Mouse (Mus musculus) erythroblast, embryonic 14.5 days (primary cell): ENCODE data around the gene Josd2. TPM values are rescaled to one million over a fixed set of nuclear protein-coding genes. Genes with fewer than 3 reads are reported as not detected.
A peak's percentile ranks its signal among the peaks of the same experiment; 100 is the strongest.

Experiments used
- H3K27me3 ChIP-seq: 2 replicates; pipeline ENCODE4 v1.6.1; 2012; ENCODE audit warnings: inconsistent platforms; ENCODE audit not compliant: control insufficient read depth
- H3K36me3 ChIP-seq: 2 replicates; pipeline ENCODE4 v1.6.1; 2012; ENCODE audit warnings: mild to moderate bottlenecking, inconsistent platforms; ENCODE audit not compliant: control insufficient read depth
- H3K4me1 ChIP-seq: 2 replicates; pipeline ENCODE4 v1.6.1; 2012; ENCODE audit warnings: inconsistent platforms; ENCODE audit not compliant: control insufficient read depth
- H3K4me3 ChIP-seq: replicated peaks from 2 replicates; pipeline ENCODE3; 2012; ENCODE audit warnings: moderate library complexity, mild to moderate bottlenecking, inconsistent platforms
- H3K9me3 ChIP-seq: 2 replicates; pipeline ENCODE4 v1.6.1; 2012; ENCODE audit warnings: low read length, inconsistent platforms, mixed read lengths; ENCODE audit not compliant: control insufficient read depth
- GATA1 ChIP-seq: IDR thresholded peaks from 2 replicates; pipeline ENCODE4 v1.6.1; 2012; ENCODE audit warnings: low read length, inconsistent platforms, mixed read lengths
- TAL1 ChIP-seq: IDR thresholded peaks from 3 replicates; pipeline ENCODE4 v1.6.1; 2012; ENCODE audit warnings: low read length, inconsistent platforms, mixed read lengths
- polyA plus RNA-seq: library from polyadenylated mRNA; stranded (reverse); fragments of >175 nt; gene quantifications from 2 replicates; pipeline ENCODE4 v1.2.3, GENCODE M21; 2012

Josd2 gene
- polyA plus RNA-seq, 1 experiment, result 1,062 TPM

GRCm38 (mm10) chr7:44490281-44490680, 22.5 kb downstream of the Josd2 start:
- Histone ChIP-seq H3K36me3 (peaks cover 86% of the 10 kb centered on the region), H3K27me3 (no peaks in the 10 kb centered on the region), H3K9me3 (no peaks in the 10 kb centered on the region), H3K4me1 (peaks cover 53% of the 10 kb centered on the region), H3K4me3 (no peak overlapping the region)
- no peak for TF ChIP-seq GATA1
- TF ChIP-seq TAL1, result no peak

GRCm38 (mm10) chr7:44491391-44491790, 23.6 kb downstream of the Josd2 start:
- Histone ChIP-seq H3K9me3 (no peaks in the 10 kb centered on the region), H3K27me3 (no peaks in the 10 kb centered on the region), H3K4me1 (peaks cover 56% of the 10 kb centered on the region), H3K4me3 (no peak overlapping the region), H3K36me3 (peaks cover 82% of the 10 kb centered on the region)
- TF ChIP-seq TAL1 (no peak), GATA1 (no peak)

DNA sequence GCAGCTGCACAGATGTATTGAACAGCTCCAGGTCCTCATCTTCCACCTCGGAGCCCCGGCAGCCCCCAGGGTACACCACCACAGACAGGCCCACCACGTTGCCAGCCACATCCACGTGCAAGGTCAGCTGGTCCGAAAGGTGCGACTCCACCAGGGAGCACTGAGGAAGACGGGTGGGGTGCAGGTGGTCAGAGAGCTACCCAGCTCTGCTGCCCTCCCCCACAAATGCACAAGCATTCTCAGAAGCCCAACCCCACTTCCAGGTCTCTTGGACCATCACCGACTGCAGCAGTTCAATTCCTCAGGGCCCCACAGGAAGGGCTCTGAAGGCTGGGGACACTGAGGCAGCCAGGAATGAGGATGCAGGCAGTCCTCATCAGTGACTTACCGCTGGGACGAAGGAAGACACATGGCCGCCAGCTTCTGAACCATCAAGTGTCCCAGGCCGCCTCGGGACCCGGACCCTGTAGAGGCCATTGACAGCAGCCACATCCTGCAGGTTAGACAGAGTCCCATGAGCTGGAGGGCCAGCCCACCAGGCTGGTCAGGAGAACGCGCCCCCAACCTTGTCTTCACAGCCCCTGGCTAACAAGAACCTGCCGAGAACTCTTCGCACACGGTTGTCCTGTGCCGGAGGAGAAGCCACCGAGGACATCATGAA, 24.5 kb downstream of the Josd2 start:
- Histone ChIP-seq H3K27me3 (no peaks in the 10 kb centered on the region), H3K4me1 (peaks cover 58% of the 10 kb centered on the region), H3K36me3 (peaks cover 73% of the 10 kb centered on the region), H3K9me3 (no peaks in the 10 kb centered on the region), H3K4me3 (no peak overlapping the region)
- TF ChIP-seq TAL1 (no peak), GATA1 (no peak)

GRCm38 (mm10) chr7:44494681-44495080, 26.9 kb downstream of the Josd2 start:
- TF ChIP-seq GATA1 (no peak), TAL1 (no peak)
- Histone ChIP-seq H3K36me3 (peaks cover 55% of the 10 kb centered on the region), H3K9me3 (no peaks in the 10 kb centered on the region), H3K4me1 (peaks cover 62% of the 10 kb centered on the region), H3K4me3 (peak overlapping the region; percentile 84), H3K27me3 (peaks cover 6% of the 10 kb centered on the region)

DNA sequence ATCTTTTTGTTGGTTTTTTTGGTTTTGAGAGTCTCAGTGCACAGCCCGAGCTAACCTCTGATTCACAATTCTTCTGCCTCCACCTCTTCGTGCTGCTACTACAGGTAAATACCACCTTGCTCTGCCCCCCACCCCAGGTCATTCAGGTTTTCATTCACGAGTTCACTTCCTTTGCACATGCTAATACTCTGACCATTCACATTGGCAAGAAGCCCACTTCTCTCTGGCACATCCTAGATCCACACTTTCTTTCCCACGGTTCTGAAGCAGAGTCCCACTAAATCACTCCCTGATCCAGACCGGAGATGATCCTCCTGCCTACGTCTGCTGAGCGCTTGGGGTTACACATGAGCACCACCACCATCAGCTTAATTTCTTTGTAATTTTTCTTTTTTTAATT, 27.3 kb downstream of the Josd2 start:
- TF ChIP-seq GATA1 (no peak), TAL1 (no peak)
- Histone ChIP-seq H3K36me3 (peaks cover 50% of the 10 kb centered on the region), H3K9me3 (no peaks in the 10 kb centered on the region), H3K4me1 (peaks cover 64% of the 10 kb centered on the region), H3K27me3 (peaks cover 10% of the 10 kb centered on the region), H3K4me3 (peak overlapping the region; percentile 84)

DNA sequence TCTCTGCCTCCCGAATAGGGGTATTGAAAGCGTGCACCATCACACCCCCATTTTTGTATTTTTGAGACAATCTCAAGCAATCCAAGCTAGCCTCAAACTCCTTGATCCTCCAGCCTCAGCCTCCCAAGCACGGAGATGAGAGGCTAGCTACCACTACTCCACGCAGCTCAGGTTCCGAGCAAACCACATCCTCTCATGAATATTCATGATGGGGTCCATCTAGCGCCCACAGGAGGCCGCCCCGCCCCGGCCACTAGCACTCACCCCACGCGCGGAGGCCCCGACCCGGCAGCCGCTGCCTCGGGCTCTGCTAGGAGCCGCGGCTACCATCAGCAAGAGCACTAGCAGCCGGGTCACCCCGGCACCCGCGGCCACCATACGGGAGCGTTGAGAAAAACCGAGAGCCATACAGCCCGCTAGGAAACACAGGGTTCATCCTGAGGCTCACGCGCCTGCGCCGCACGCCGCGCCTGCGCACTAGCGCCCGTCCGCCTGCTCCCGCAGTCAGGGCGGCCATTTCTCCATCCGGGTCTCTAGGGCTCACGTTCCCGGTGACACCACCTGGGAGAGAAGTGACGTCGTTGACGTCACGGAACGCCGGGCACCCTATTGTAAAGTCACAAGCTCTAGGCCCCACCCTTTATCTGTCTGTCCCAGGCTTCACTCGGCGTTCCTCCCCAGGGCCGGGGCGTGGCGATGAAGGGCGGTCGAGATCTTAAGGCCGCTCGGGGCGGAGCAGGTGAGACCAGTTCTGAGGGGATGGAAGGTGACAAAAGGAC, 28.4 kb downstream of the Josd2 start, which contains the start of the genes Emc10 and Fam71e1:
TSS of gene Emc10 (minus strand) at position 538 of the 779 bp plus-strand sequence.
TSS of gene Fam71e1 (plus strand) at position 590 of the 779 bp plus-strand sequence.
- peaks cover 62% of the 10 kb centered on the region for H3K4me1 ChIP-seq
- H3K9me3 ChIP-seq, result no peaks in the 10 kb centered on the region
- H3K36me3 ChIP-seq, result peaks cover 40% of the 10 kb centered on the region
- TF ChIP-seq TAL1 (peak; percentile 66), GATA1 (no peak)
- peaks cover 17% of the 10 kb centered on the region for H3K27me3 ChIP-seq
- H3K4me3 ChIP-seq, result peak within 1 kb of the TSS; percentile 84

DNA sequence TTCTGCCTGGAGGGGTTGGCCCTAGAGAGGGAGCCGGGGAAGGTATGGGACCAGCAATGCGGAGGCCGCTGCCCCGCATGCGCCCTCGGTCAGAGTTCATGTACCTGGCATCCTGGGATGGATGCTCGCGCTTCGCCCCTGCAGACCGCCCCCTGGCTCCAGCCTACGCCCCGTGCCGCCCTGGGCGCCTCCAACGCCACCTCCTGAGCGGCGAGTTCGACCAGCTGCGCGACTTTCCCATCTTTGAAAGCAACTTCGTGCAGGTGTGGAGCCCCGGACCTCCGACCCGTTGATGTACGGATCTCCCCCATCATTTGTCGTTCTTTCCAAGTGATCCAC, 29.0 kb downstream of the Josd2 start:
- Histone ChIP-seq H3K9me3 (no peaks in the 10 kb centered on the region), H3K36me3 (peaks cover 34% of the 10 kb centered on the region), H3K4me1 (peaks cover 65% of the 10 kb centered on the region), H3K27me3 (peaks cover 17% of the 10 kb centered on the region), H3K4me3 (peak overlapping the region; percentile 84)
- TF ChIP-seq TAL1 (no peak; the same call in 2 of the 3 replicates), GATA1 (no peak)

DNA sequence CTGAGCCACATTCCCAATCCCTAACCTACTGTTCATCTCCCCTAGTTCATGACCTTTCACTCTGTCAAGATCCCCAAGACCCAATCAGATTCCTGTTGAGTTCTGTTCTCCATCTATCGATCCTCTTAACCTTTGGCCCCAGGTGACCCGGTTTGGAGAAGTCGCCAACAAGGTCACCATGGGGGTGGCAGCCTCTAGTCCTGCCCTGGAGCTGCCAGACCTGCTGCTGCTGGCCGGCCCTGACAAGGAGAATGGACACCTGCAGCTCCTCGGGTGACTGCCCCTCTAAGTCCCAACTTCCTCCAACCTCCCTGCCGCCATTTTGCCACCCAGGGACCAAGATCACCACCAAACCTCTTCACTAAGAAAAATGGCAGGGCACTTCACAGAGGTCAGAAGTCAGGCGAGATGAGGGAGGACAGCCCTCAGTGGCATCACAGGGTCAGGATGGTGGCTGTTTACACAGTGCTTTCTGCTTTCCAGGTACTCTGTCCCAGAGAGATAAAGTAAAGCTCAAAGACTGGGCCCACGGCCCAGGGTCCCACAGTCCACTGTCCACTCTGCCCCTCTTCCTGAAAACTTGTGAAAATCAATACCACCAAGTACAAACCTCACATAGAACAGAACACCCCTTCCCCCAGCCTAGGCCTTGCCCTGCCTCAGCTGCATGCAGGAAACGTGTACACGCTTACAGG, 29.7 kb downstream of the Josd2 start:
- no peaks in the 10 kb centered on the region for H3K9me3 ChIP-seq
- peaks cover 26% of the 10 kb centered on the region for H3K36me3 ChIP-seq
- H3K4me1 ChIP-seq, result peaks cover 65% of the 10 kb centered on the region
- H3K27me3 ChIP-seq, result peaks cover 17% of the 10 kb centered on the region
- peak overlapping the region; percentile 84 for H3K4me3 ChIP-seq
- TF ChIP-seq TAL1 (no peak), GATA1 (no peak)

DNA sequence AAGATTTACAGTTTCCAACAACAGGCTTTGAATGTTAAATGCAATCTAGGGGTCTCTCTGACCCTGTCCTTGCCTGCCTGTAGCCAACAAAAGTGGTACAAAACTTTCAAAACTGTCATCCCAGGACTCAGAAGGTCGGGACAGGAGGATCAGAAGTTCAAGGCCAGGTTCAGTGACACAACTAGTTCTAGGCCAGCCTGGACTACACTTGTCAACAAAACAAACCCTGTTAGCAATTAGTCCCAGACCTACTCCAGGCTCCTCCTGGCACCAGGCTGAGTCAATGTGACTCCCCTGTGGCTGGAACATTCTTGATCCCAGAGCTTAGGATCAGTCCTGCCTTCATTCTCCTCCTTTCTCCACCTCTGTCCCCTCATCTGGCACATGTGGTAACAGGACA, 31.1 kb downstream of the Josd2 start:
- peaks cover 28% of the 10 kb centered on the region for H3K27me3 ChIP-seq
- no peak for TF ChIP-seq GATA1
- no peak for TF ChIP-seq TAL1
- H3K4me1 ChIP-seq, result peaks cover 54% of the 10 kb centered on the region
- H3K36me3 ChIP-seq, result peaks cover 12% of the 10 kb centered on the region
- no peaks in the 10 kb centered on the region for H3K9me3 ChIP-seq
- no peak overlapping the region for H3K4me3 ChIP-seq
